Mouse (Mus musculus) left cerebral cortex, postnatal 14 days (tissue): Measurements from ENCODE around the gene Ggta1. TPM values are rescaled to one million over a fixed set of nuclear protein-coding genes. Genes with fewer than 3 reads are reported as not detected.

Experiments
- total RNA-seq, 2 experiments: library from RNA; stranded (reverse); gene quantifications; 2 replicates each; pipeline ENCODE4 v1.2.3; 2021

The Ggta1 gene
- total RNA-seq, 2 experiments from 2014 or later = 2.9 to 3.5 TPM

Other genes starting within 250 kb of the Ggta1 start
- gene Gsn, start 206.9 kb downstream of the Ggta1 start, total RNA-seq = 10 to 100 TPM; 49.4 to 81.5 TPM
- gene Stom, start 126.3 kb downstream of the Ggta1 start, total RNA-seq = 10 to 100 TPM in 1 of 2 experiments, 1 to 10 TPM in 1; 8.0 to 10.1 TPM
- not detected for gene 4930568D16Rik, start 95.5 kb downstream of the Ggta1 start, total RNA-seq
- gene 4930402F06Rik, start 66.1 kb downstream of the Ggta1 start, total RNA-seq = not detected
- gene Dab2ip, start 95.0 kb upstream of the Ggta1 start, total RNA-seq = 100 to 1,000 TPM; 155 to 169 TPM